Mouse (Mus musculus): ENCODE results near the gene BC029722.
"Not testable (repeated sequence)": the region's sequence is repeated elsewhere in the genome, so short reads cannot be mapped to it uniquely, and the experiment has no call there.

Gene BC029722

GRCm38 (mm10) chr2:155819392-155819448, at the start of gene BC029722:
Gene BC029722, minus strand, starts transcription at chr2:155819426.
- no peak for DNase-seq

GRCm38 (mm10) chr2:155868320-155868719, 49.1 kb upstream of the BC029722 start:
- DNase-seq = no peak

- DNase-seq = no peak
These were observed 44.2 kb upstream of the BC029722 start for GRCm38 (mm10) chr2:155863301-155863867.

- DNase-seq = no peak
These were observed 43.5 kb upstream of the BC029722 start for GRCm38 (mm10) chr2:155862573-155863300.

GRCm38 (mm10) chr2:155861581-155861980, 42.4 kb upstream of the BC029722 start:
- no peak for DNase-seq

GRCm38 (mm10) chr2:155860102-155860501, 40.9 kb upstream of the BC029722 start:
- DNase-seq = peak; percentile 76

- no peak for DNase-seq
These were observed 33.3 kb upstream of the BC029722 start for GRCm38 (mm10) chr2:155852536-155852935.

GRCm38 (mm10) chr2:155850120-155850519, 30.9 kb upstream of the BC029722 start:
- DNase-seq = no peak

GRCm38 (mm10) chr2:155849464-155849863, 30.2 kb upstream of the BC029722 start:
- DNase-seq = no peak

- DNase-seq = peak; percentile 85
These were observed 29.1 kb upstream of the BC029722 start for GRCm38 (mm10) chr2:155848291-155848690.

- DNase-seq = no peak
These were observed 27.7 kb upstream of the BC029722 start for GRCm38 (mm10) chr2:155846930-155847329.

GRCm38 (mm10) chr2:155838961-155839360, 19.7 kb upstream of the BC029722 start:
- no peak for DNase-seq

GRCm38 (mm10) chr2:155837961-155838360, 18.7 kb upstream of the BC029722 start:
- no peak for DNase-seq

- no peak for DNase-seq
These were observed 15.5 kb upstream of the BC029722 start, which contains the start of gene Fam83c for GRCm38 (mm10) chr2:155834732-155835131. Gene Fam83c, minus strand, starts transcription at chr2:155834854.

GRCm38 (mm10) chr2:155832087-155832486, 12.9 kb upstream of the BC029722 start:
- DNase-seq = not testable (repeated sequence)

- no peak for DNase-seq
These were observed 12.1 kb upstream of the BC029722 start for GRCm38 (mm10) chr2:155831302-155831701.

GRCm38 (mm10) chr2:155830841-155831240, 11.6 kb upstream of the BC029722 start:
- DNase-seq = no peak

GRCm38 (mm10) chr2:155826630-155827424, 7.6 kb upstream of the BC029722 start, which contains the start of gene Eif6:
Gene Eif6, minus strand, starts transcription at chr2:155826925.
- DNase-seq = peak; percentile 93

- DNase-seq = peak; percentile 39
These were observed 6.8 kb upstream of the BC029722 start for GRCm38 (mm10) chr2:155825904-155826629.

- no peak for DNase-seq
These were observed 4.5 kb upstream of the BC029722 start for GRCm38 (mm10) chr2:155823722-155824121.

GRCm38 (mm10) chr2:155820779-155821178, 1.6 kb upstream of the BC029722 start:
- no peak for DNase-seq

GRCm38 (mm10) chr2:155819449-155820251, 424 bp upstream of the BC029722 start:
- DNase-seq = peak; percentile 89

Data from kidney, adult 9 months (tissue).